In the genomic region with DNA sequence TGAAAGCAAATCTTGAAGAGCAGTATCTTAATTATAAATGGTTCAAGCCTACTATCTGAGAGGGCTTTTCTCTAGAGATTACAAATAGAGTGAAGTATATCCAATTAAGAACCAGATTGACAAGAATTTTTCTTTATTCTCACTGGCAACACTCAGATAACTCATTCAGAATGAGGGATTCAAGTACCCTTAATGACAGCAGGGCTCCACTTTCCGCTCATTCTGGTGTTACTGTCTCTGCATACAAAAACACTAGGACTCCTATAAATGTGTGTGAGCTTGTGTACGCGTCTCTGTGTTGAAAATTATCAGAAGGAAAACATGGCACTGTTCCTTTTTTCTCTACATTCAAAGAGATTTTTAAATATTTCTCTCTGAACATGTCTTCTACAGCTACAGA, we compare ENCODE assay signal across 18 mouse cellular contexts.
"Had no signal": no experiment of that assay in that cellular context is flagged by ENCODE, and none has a peak within 500 bp of the region (broad histone marks: within the 10 kb centered on the region; RNA-seq: fewer than 3 reads in every experiment).

No protein-coding gene starts in this region.

- H3K9me3 ChIP-seq: liver, embryonic 15.5 days; lung, embryonic 15.5 days; megakaryocyte, embryonic 14.5 days; neural tube, embryonic 12.5 days; stomach, embryonic 15.5 days had no signal

- H3K4me3 ChIP-seq: liver, embryonic 15.5 days; lung, embryonic 15.5 days; megakaryocyte, embryonic 14.5 days; neural tube, embryonic 12.5 days; stomach, embryonic 15.5 days had no signal

- H3K27ac ChIP-seq: liver, embryonic 15.5 days; lung, embryonic 15.5 days; macrophage; neural tube, embryonic 12.5 days; stomach, embryonic 15.5 days; stomach, postnatal 0 days had no signal

- ATAC-seq: liver, postnatal 0 days; lung, postnatal 0 days; midbrain, embryonic 16.5 days had no signal

- H3K9ac ChIP-seq: liver, embryonic 15.5 days; liver, postnatal 0 days; lung, embryonic 15.5 days; neural tube, embryonic 12.5 days; stomach, embryonic 15.5 days had no signal

- H3K36me3 ChIP-seq: liver, embryonic 15.5 days; lung, embryonic 15.5 days; neural tube, embryonic 12.5 days; stomach, embryonic 15.5 days had no signal

- DNase-seq: liver, postnatal 0 days; lung, adult 2 months; lung, postnatal 14 days; lung, postnatal 36 days; right cerebral cortex, postnatal 14 days; thymus, adult 2 months; thymus, postnatal 25 days; thymus, postnatal 4 days had no signal

- H3K27me3 ChIP-seq: liver, embryonic 15.5 days; lung, embryonic 15.5 days; megakaryocyte, embryonic 14.5 days; neural tube, embryonic 12.5 days; stomach, embryonic 15.5 days had no signal

- H3K4me2 ChIP-seq: liver, embryonic 15.5 days; lung, embryonic 15.5 days; midbrain, embryonic 11.5 days; neural tube, embryonic 12.5 days; stomach, embryonic 15.5 days had no signal

- H3K4me1 ChIP-seq: liver, embryonic 15.5 days; lung, embryonic 15.5 days; megakaryocyte, embryonic 14.5 days; neural tube, embryonic 12.5 days; stomach, embryonic 15.5 days had no signal
